Mouse (Mus musculus) heart, embryonic 11.5 days (tissue): ENCODE results near the gene Ceacam20. TPM values are rescaled to one million over a fixed set of nuclear protein-coding genes. Genes with fewer than 3 reads are reported as not detected.

Source experiments
- ATAC-seq: fragments of 200-750 bp; cut with Nextera tagmentation; replicated peaks from 2 replicates; pipeline ENCODE4 v1.8.0; 2017; ENCODE audit warnings: moderate library complexity; ENCODE audit not compliant: insufficient number of reproducible peaks, low FRiP score, low TSS enrichment
- H3K27ac ChIP-seq: fragments of 300-500 bp; sonication (generic); 2 replicates; pipeline ENCODE4 v1.5.1; 2014; ENCODE audit warnings: mild to moderate bottlenecking, low read depth, low read length
- H3K27me3 ChIP-seq: fragments of 300-500 bp; sonication (generic); 2 replicates; pipeline ENCODE4 v1.6.1; 2014; ENCODE audit warnings: mild to moderate bottlenecking, low read length, mixed read lengths; ENCODE audit not compliant: control insufficient read depth, insufficient read depth
- H3K36me3 ChIP-seq: fragments of 300-500 bp; sonication (generic); 2 replicates; pipeline ENCODE4 v1.6.1; 2014; ENCODE audit warnings: mild to moderate bottlenecking, low read length, moderate library complexity, mixed read lengths; ENCODE audit not compliant: control insufficient read depth, insufficient read depth
- H3K4me1 ChIP-seq: fragments of 300-500 bp; sonication (generic); 2 replicates; pipeline ENCODE4 v1.6.1; 2014; ENCODE audit warnings: low read length; ENCODE audit not compliant: control insufficient read depth, insufficient read depth
- H3K4me2 ChIP-seq: fragments of 300-500 bp; sonication (generic); 2 replicates; pipeline ENCODE4 v1.6.1; 2014; ENCODE audit warnings: mild to moderate bottlenecking, moderate library complexity
- H3K4me3 ChIP-seq: fragments of 300-500 bp; sonication (generic); 2 replicates; pipeline ENCODE4 v1.5.1; 2014; ENCODE audit warnings: low read depth, low read length
- H3K9ac ChIP-seq: fragments of 300-500 bp; sonication (generic); 2 replicates; pipeline ENCODE4 v1.6.1; 2014; ENCODE audit warnings: mild to moderate bottlenecking, low read depth, low read length, moderate library complexity
- H3K9me3 ChIP-seq: fragments of 300-500 bp; sonication (generic); replicated peaks from 2 replicates; pipeline ENCODE4 v1.6.1; 2016; ENCODE audit warnings: low read length; ENCODE audit not compliant: control insufficient read depth
- WGBS: fragments of 180-500 bp; shearing (Covaris S2); extraction: QIAGEN DNeasy Blood & Tissue Kit; methylation state at CpG from one replicate; pipeline ENCODE4 v1.1.7; 2014; ENCODE audit not compliant: insufficient replicate concordance; 5-methylcytosine and 5-hydroxymethylcytosine counted together
- polyA plus RNA-seq: library from polyadenylated mRNA; unstranded; fragments of >200 nt; fragmentation: Nextera tagmentation; extraction: Ambion mirVana; gene quantifications from 2 replicates; pipeline ENCODE4 v1.2.1, GENCODE M21; 2014

The Ceacam20 gene
- polyA plus RNA-seq = not detected in 2 replicates

DNA sequence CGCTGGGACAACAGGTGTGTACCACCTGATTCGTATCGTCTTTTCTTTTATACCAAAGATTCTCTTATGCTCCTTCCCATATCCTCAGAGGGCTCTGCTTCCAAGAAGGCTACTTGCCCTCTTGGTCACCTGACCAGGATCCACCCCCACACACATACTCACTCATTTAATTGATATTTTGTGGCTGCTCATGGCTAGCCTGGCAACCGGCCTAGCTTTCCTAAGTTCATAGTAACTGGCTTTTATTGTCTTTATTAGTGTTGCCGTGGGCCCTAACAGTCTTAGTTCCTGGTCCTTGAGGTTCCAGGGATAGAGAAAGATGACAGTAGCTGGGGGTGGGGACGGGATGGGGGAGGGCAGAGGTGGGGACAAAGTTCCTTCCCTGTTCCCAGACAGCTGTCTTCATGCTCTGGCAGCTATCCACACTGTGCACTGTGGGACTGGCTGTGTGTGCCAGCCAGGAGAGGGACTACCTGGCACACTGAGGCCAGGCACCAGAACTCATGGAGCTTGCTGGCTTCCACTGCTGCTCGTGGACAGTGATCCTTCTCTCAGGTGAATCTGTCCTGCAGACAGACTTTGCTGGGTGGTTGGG, at the start of gene Ceacam20:
Gene Ceacam20, plus strand, starts transcription at position 428 of the 595 bp plus-strand sequence.
- no peak for ATAC-seq
- Histone ChIP-seq H3K27ac (no peak within 1 kb of the TSS), H3K9ac (no peak within 1 kb of the TSS), H3K27me3 (no peaks in the 10 kb centered on the region), H3K4me3 (no peak within 1 kb of the TSS), H3K4me1 (no peaks in the 10 kb centered on the region), H3K4me2 (no peak within 1 kb of the TSS), H3K9me3 (peaks cover 9% of the 10 kb centered on the region), H3K36me3 (no peaks in the 10 kb centered on the region)
- WGBS = 66% methylated on average over 7 of the region's 7 CpGs

DNA sequence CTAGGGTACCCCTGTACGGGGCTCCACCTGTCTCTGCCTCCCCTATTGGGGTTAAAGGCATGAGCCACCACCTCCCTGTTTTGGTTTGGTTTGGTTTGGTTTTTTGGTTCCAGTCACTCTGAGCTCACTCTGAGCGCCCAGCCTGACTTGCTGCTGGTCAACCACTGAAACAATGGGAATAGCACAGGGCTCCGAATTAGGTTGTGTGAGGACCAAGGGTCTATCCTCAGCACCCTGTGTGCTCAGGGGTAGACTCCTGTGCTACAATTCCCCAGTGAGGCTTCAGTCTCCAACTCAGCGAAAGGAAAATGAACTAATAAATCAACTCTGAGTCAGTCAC, 45.1 kb upstream of the Ceacam20 start:
- peak overlapping the region; percentile 87 for H3K9ac ChIP-seq
- peak overlapping the region; percentile 85 for H3K27ac ChIP-seq
- 0 out of 2 replicates have a peak, but pooled peaks cover 6% of the 10 kb centered on the region for H3K4me1 ChIP-seq
- ATAC-seq = 0 out of 2 replicates have a peak, but pooled peaks have one; percentile 2
- H3K4me3 ChIP-seq = peak overlapping the region; percentile 86
- 26% methylated on average over 4 of the region's 4 CpGs for WGBS
- peaks cover 13% of the 10 kb centered on the region for H3K36me3 ChIP-seq
- no peaks in the 10 kb centered on the region for H3K9me3 ChIP-seq
- H3K27me3 ChIP-seq = no peaks in the 10 kb centered on the region
- H3K4me2 ChIP-seq = peak overlapping the region; percentile 66

DNA sequence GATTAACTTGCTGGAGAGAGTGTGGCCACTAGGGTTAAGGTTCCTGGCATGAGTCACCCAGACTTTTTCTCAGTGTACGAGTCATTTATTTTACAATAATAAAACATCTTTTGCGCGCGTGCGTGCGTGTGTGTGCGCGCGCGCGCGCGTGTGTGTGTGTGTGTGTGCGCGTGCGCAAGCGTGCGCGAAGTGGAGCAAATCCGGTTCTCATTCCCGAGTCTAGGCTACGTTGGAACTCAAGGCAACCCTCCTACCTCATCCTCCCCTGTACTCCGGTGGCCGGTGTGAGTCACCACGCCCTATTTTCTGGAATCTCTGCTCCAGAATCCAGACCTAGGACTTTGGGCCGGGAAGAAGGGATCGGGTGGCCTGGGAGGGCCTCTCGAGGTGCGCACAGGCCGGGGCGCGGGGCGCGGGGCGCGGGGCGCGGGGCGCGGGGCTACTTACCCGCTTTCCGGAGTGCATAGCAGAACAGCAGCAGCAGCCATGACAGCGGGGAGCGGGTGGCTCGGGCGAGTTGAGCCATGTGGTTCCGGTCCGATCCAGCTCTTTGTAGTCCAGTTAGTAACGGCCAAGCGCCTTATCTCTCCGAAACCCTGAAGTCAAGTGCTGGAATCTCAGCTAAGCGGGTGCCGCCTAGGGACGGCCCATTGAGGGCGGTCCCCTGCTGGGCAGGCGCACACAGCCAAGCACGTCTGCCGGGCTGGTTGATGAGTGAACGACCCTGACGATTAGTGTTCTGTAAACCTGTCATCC, 44.5 kb upstream of the Ceacam20 start, which contains the start of gene Pvr:
Gene Pvr, minus strand, starts transcription at position 655 of the 756 bp plus-strand sequence.
- Histone ChIP-seq H3K27me3 (no peaks in the 10 kb centered on the region), H3K4me1 (0 out of 2 replicates have a peak, but pooled peaks cover 6% of the 10 kb centered on the region), H3K9ac (peak within 1 kb of the TSS; percentile 87), H3K27ac (peak within 1 kb of the TSS; percentile 85), H3K4me2 (peak within 1 kb of the TSS; percentile 66), H3K36me3 (peaks cover 10% of the 10 kb centered on the region), H3K4me3 (peak within 1 kb of the TSS; percentile 86), H3K9me3 (no peaks in the 10 kb centered on the region)
- ATAC-seq = peak; percentile 83
- under 1% methylated on average over 59 of the region's 60 CpGs for WGBS

DNA sequence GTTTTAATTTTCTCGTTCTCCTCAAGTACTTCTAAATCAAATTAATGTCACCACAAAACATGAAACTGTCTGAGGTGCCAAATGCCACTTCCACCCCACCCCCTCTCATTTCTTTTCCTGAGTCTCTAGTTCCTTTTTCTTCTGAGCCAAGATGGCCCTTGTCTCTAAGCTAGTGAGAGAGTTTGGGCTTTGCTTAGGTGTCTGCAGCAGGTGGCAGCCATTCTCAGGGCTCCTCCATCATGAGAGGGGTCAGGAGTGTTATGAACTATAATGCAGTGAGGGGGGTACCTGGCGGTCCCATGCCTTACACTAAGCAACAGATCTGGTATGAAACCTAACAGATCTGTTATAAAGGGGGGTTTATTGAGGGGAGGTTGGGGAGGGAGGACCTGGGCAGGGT, 41.9 kb upstream of the Ceacam20 start:
- WGBS = 40% methylated on average over 2 of the region's 2 CpGs
- Histone ChIP-seq H3K27ac (no peak overlapping the region), H3K27me3 (no peaks in the 10 kb centered on the region), H3K4me3 (no peak overlapping the region), H3K4me2 (no peak overlapping the region), H3K9ac (no peak overlapping the region), H3K4me1 (0 out of 2 replicates have a peak, but pooled peaks cover 6% of the 10 kb centered on the region), H3K9me3 (no peaks in the 10 kb centered on the region), H3K36me3 (no peaks in the 10 kb centered on the region)
- no peak for ATAC-seq

DNA sequence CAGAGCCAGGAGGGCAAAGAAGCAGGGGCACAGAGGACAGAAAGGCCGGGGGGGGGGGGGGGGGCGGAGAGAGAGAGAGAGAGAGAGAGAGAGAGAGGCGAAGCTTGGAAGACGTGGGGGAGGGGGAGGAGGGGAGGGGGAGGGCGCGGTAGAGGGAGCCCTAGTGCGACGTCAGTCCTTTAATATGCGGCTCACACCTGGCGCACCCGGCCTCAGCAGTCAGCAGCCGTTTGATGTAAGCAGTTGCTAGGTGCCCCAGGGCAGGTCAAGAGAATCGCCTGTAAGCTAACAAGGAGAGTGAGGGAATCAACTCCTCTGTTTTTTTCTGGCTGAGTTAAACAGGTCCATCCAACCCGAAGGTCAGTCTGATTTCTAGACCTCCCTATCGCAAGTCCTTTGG, 41.4 kb upstream of the Ceacam20 start:
- WGBS = 8% methylated on average over 10 of the region's 15 CpGs
- H3K9me3 ChIP-seq = no peaks in the 10 kb centered on the region
- H3K36me3 ChIP-seq = no peaks in the 10 kb centered on the region
- no peak overlapping the region for H3K4me3 ChIP-seq
- H3K27ac ChIP-seq = no peak overlapping the region
- ATAC-seq = no peak
- 0 out of 2 replicates have a peak, but pooled peaks cover 6% of the 10 kb centered on the region for H3K4me1 ChIP-seq
- H3K9ac ChIP-seq = no peak overlapping the region
- no peaks in the 10 kb centered on the region for H3K27me3 ChIP-seq
- peak overlapping the region; percentile 47 for H3K4me2 ChIP-seq

DNA sequence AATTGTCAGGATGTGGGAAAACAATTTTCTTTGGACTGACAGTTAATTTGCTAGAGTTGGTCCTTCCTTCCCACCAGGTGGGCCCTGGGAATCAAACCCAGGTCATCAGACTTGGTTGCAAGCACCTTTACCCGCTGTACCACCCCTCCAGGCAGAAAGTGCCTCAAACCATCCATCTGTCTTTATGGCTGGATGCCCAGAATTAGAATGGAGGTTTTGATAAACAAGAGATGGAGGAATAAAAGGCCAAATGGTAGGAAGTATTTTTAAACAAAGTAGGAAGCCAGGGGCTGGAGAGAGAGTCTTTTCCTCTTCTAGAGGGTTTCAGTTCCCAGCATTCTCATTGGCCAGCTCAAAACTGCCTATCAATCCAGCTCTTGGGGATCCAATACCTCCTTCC, 39.8 kb upstream of the Ceacam20 start:
- H3K4me1 ChIP-seq = 0 out of 2 replicates have a peak, but pooled peaks cover 2% of the 10 kb centered on the region
- H3K4me2 ChIP-seq = no peak overlapping the region
- no peak for ATAC-seq
- no peak overlapping the region for H3K27ac ChIP-seq
- H3K4me3 ChIP-seq = no peak overlapping the region
- 75% methylated on average over 1 of the region's 1 CpGs for WGBS
- H3K36me3 ChIP-seq = no peaks in the 10 kb centered on the region
- no peak overlapping the region for H3K9ac ChIP-seq
- H3K27me3 ChIP-seq = no peaks in the 10 kb centered on the region
- H3K9me3 ChIP-seq = no peaks in the 10 kb centered on the region

DNA sequence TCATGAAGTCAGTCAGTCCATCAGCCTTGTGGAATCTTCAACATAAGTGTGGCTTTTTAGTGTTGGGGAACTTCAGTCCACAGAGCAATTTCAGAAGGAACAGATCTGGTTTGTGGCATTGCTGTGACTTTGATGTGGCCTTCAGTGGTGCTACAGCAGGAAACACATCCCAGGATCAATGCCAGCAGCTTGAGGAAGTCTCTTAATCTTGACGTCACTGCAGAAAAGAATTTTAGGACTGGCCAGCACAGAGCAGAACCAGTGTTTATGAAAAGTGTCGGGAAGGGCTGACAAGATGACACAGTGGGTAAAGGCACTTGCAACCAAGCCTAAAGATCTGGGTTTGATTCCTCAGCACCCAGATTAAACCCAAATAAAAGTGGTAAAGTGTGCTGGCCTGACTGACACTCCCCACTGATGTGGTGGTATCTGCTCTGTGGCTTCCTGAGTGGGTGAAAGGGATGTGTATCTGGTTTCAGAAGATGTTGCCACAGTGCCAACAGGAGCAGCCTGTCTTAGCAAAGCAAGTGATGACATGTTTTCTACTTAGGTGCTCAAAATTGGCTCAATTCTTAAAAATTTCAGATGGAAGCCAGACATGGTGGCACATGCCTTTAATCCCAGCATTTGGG, 38.2 kb upstream of the Ceacam20 start:
- H3K4me1 ChIP-seq = no peaks in the 10 kb centered on the region
- no peak overlapping the region for H3K9ac ChIP-seq
- H3K27ac ChIP-seq = no peak overlapping the region
- H3K9me3 ChIP-seq = no peaks in the 10 kb centered on the region
- ATAC-seq = no peak
- WGBS = 27% methylated on average over 2 of the region's 2 CpGs
- H3K4me2 ChIP-seq = no peak overlapping the region
- H3K27me3 ChIP-seq = no peaks in the 10 kb centered on the region
- H3K36me3 ChIP-seq = no peaks in the 10 kb centered on the region
- H3K4me3 ChIP-seq = no peak overlapping the region

DNA sequence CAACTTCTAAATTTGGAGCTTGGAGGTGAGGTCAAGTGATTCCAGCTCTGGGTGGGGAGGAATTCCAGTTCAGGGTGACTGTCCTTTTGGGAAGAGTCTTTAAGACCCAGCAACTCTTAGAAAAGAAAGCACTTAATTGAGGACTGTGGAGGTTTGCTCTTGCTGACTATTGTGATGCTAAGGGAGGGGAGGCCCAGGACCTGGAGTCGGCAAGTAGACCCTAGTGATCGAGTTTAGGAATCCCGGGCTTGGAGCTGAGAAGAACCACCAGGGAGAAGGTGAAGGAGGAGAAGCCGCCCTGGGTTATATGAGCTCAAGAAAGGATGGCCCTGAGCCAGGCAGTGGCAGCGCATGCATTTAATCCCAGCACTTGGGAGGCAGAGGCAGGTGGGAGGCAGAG, 36.7 kb upstream of the Ceacam20 start:
- no peak overlapping the region for H3K9ac ChIP-seq
- no peak overlapping the region for H3K4me3 ChIP-seq
- 73% methylated on average over 5 of the region's 5 CpGs for WGBS
- no peaks in the 10 kb centered on the region for H3K27me3 ChIP-seq
- H3K9me3 ChIP-seq = no peaks in the 10 kb centered on the region
- no peak overlapping the region for H3K4me2 ChIP-seq
- no peaks in the 10 kb centered on the region for H3K36me3 ChIP-seq
- ATAC-seq = no peak
- peaks cover 5% of the 10 kb centered on the region; the same call in 1 of the 2 replicates for H3K4me1 ChIP-seq
- no peak overlapping the region for H3K27ac ChIP-seq
